ENCODE assay signal across 8 mouse cellular contexts in the genomic region with DNA sequence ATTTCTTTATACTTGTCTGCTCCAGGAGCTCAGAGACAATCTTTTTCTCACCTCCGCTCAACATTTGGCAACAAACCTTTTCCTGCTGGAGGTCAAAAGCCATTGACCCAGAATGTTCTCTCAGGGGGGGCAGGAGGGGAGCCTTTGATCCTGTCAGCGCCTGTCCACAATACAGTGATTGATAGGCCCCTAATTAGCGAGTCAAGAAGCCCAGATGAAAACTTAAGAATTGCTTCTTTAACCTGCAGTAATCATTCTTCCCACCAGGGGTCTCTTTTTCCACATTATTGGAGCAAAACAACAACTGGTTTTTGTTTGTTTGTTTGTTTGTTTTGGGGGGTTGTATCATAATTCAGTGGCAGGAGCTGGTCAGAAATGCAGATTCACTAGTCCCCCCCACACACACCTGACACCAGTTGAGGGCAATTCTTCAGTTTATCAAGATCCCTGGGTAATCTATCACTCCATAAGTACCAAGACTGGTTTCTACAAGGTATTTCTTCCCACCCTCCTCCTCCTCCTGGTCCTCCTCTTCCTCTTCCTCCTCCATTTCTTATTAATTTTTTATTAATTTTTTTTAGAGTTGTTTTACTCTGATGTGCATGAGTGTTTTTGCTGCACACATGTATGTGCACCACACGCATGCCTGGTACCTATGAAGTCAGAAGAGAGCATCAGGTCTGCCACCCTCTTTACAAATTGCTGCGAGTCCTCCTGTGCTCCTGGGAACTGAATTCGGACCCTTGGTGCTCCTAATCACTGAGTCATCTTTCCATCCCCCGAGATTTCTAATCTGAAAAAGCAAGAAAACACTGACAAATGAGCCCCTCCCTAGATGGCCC. TPM values are rescaled to one million over a fixed set of nuclear protein-coding genes. Genes with fewer than 3 reads are reported as not detected.
A peak's percentile ranks its signal among the peaks of the same experiment; 100 is the strongest.
DNase-seq lines count a peak whose midpoint lies in the region; ATAC-seq and TF ChIP-seq lines count a peak whose summit lies in the region.

No protein-coding gene starts in this region.

- peaks cover 13% of the 10 kb centered on the region; the same call in 1 of the 2 replicates for H3K36me3 ChIP-seq in heart, embryonic 12.5 days
- no peaks in the 10 kb centered on the region for H3K36me3 ChIP-seq in hindbrain, embryonic 11.5 days (ENCODE audit: control insufficient read depth, insufficient read depth, low read length)

- peaks cover 15% of the 10 kb centered on the region for H3K4me1 ChIP-seq in heart, embryonic 12.5 days (replicated peaks)
- no peaks in the 10 kb centered on the region for H3K4me1 ChIP-seq in hindbrain, embryonic 11.5 days (replicated peaks; ENCODE audit: control insufficient read depth, insufficient read depth, low read length)

- DNase-seq in heart, postnatal 25 days (ENCODE audit: low spot score) = no peak
- peak; percentile 29 for DNase-seq in 416B (ENCODE audit: low read depth)
- peak; percentile 74 for DNase-seq in brain, embryonic 14.5 days (ENCODE audit: low read depth)
- peak; percentile 73 for DNase-seq in hindbrain, embryonic 11.5 days (ENCODE audit: low spot score)
- peak; percentile 55 for DNase-seq in naive thymus-derived CD4-positive, alpha-beta T cell, adult 2 months (ENCODE audit: low read depth)
- no peak for DNase-seq in right cerebral cortex, postnatal 14 days
- no peak for DNase-seq in thymus, postnatal 4 days

- no peak overlapping the region for H3K9ac ChIP-seq in heart, embryonic 12.5 days
- H3K9ac ChIP-seq in hindbrain, embryonic 11.5 days (ENCODE audit: low read depth, low read length) = no peak overlapping the region

- no peak overlapping the region for H3K4me3 ChIP-seq in heart, embryonic 12.5 days
- H3K4me3 ChIP-seq in hindbrain, embryonic 11.5 days (ENCODE audit: low read depth, low read length) = no peak overlapping the region

- 25% methylated on average over 7 of the region's 7 CpGs for WGBS in heart, embryonic 12.5 days
- 29% methylated on average over 7 of the region's 7 CpGs for WGBS in hindbrain, embryonic 11.5 days

- no peak overlapping the region for H3K4me2 ChIP-seq in heart, embryonic 12.5 days
- no peak overlapping the region for H3K4me2 ChIP-seq in hindbrain, embryonic 11.5 days (replicated peaks; ENCODE audit: low read depth, low read length)

- intact Hi-C loops in heart, postnatal 25 days (cut with DNase I) = loop anchor here (2.0 to 10.0 kb wide), 4 partner anchors 66 to 444 kb away; partner anchors contain the start of genes Hectd2 and Pcgf5

- H3K9me3 ChIP-seq in heart, embryonic 12.5 days (replicated peaks) = no peaks in the 10 kb centered on the region
- H3K9me3 ChIP-seq in hindbrain, embryonic 11.5 days (ENCODE audit: control insufficient read depth, low read length) = no peaks in the 10 kb centered on the region

- no peak for TF ChIP-seq POLR2A in brain, embryonic 14.5 days (IDR thresholded peaks at IDR 0.05; ENCODE audit: borderline replicate concordance, extremely low read depth, insufficient read depth, insufficient read length, poor library complexity, severe bottlenecking)

- no peak overlapping the region; the same call in 1 of the 2 replicates for H3K27ac ChIP-seq in heart, embryonic 12.5 days (ENCODE audit: poor library complexity, severe bottlenecking)
- no peak overlapping the region for H3K27ac ChIP-seq in hindbrain, embryonic 11.5 days (ENCODE audit: low read depth, low read length)

- TF ChIP-seq CTCF in brain, embryonic 14.5 days (IDR thresholded peaks at IDR 0.05; ENCODE audit: borderline replicate concordance, extremely low read depth, insufficient read depth, insufficient read length) = no peak

- ATAC-seq in heart, embryonic 12.5 days (ENCODE audit: insufficient number of reproducible peaks, low FRiP score) = peak; percentile 38; the same call in 1 of the 2 replicates
- ATAC-seq in hindbrain, embryonic 11.5 days (ENCODE audit: low FRiP score) = peak; percentile 79

- no peaks in the 10 kb centered on the region for H3K27me3 ChIP-seq in heart, embryonic 12.5 days (replicated peaks)
- H3K27me3 ChIP-seq in hindbrain, embryonic 11.5 days (ENCODE audit: control insufficient read depth, insufficient read depth, low read length) = no peaks in the 10 kb centered on the region

RNA-seq across cellular contexts. Expression of gene Ankrd1, which starts 8.6 kb away (rescaled TPM):
- polyA plus RNA-seq in heart, embryonic 12.5 days (2016; fragmentation: Nextera tagmentation; extraction: Ambion mirVana) = 493 and 506 TPM in 2 replicates
- 100 to 1,000 TPM; 411 to 470 TPM for total RNA-seq in heart, postnatal 25 days (2021)
- 0.06 and 0.18 TPM in 2 replicates for polyA plus RNA-seq in brain, embryonic 14.5 days (2012; rRNA removed)
- polyA plus RNA-seq in hindbrain, embryonic 11.5 days (2014; fragmentation: Nextera tagmentation; extraction: Ambion mirVana) = 0.11 TPM in 1 of 2 replicates, not detected in the other

RNA-seq across cellular contexts. Expression of gene Rpp30, which starts 27.8 kb away (rescaled TPM):
- polyA plus RNA-seq in heart, embryonic 12.5 days (2016; fragmentation: Nextera tagmentation; extraction: Ambion mirVana) = 52.2 and 60.8 TPM in 2 replicates
- total RNA-seq in heart, postnatal 25 days (2021) = 10 to 100 TPM; 14.3 to 15.7 TPM
- polyA plus RNA-seq in brain, embryonic 14.5 days (2012; rRNA removed) = 29.1 and 34.6 TPM in 2 replicates
- polyA plus RNA-seq in hindbrain, embryonic 11.5 days (2014; fragmentation: Nextera tagmentation; extraction: Ambion mirVana) = 106 and 110 TPM in 2 replicates

RNA-seq across cellular contexts. Expression of gene Htr7, which starts 54.0 kb away (rescaled TPM):
- polyA plus RNA-seq in heart, embryonic 12.5 days (2016; fragmentation: Nextera tagmentation; extraction: Ambion mirVana) = 0.18 TPM in 1 of 2 replicates, not detected in the other
- total RNA-seq in heart, postnatal 25 days (2021) = under 1 TPM; 0.47 to 0.59 TPM
- 4.0 and 6.4 TPM in 2 replicates for polyA plus RNA-seq in brain, embryonic 14.5 days (2012; rRNA removed)
- 0.32 and 0.99 TPM in 2 replicates for polyA plus RNA-seq in hindbrain, embryonic 11.5 days (2014; fragmentation: Nextera tagmentation; extraction: Ambion mirVana)

Comparison
In these comparisons a context has a peak if more than half of its experiments do, and no peak if none do; other contexts are left out.
1. DNase-seq: peak in 416B (single experiment), brain, embryonic 14.5 days (single experiment), hindbrain, embryonic 11.5 days (single experiment) and naive thymus-derived CD4-positive, alpha-beta T cell, adult 2 months (single experiment); none in heart, postnatal 25 days (single experiment), right cerebral cortex, postnatal 14 days (single experiment) and thymus, postnatal 4 days (single experiment).
2. RNA of gene Ankrd1, which starts 8.6 kb away (polyA plus RNA-seq): 493 to 506 TPM in heart, embryonic 12.5 days; 0.06 to 0.18 TPM in brain, embryonic 14.5 days and 0.11 TPM in hindbrain, embryonic 11.5 days; every median in the first group is over 100 times any median in the second.